Mouse (Mus musculus) heart, postnatal 25 days (tissue): ENCODE measurements at regions not wholly inside any gene's neighbourhood (a gene's known extent, or its start where the extent isn't known, plus 50 kb on each side); places are given as distances from the start of the nearest gene placed in this dataset.

Source experiments
- DNase-seq: peaks from one replicate; pipeline ENCODE4 v3.0.0; 2022; ENCODE audit warnings: low spot score
- intact Hi-C: fragments of 180-260 bp; cut with DNase I; formaldehyde crosslinking; loops from one replicate; pipeline ENCODE4 v1.15.1; 2025

- DNase-seq = no peak
Observed at GRCm38 (mm10) chr9:26549118-26549517, 184.4 kb upstream of the B3gat1 start.

GRCm38 (mm10) chr9:26549551-26549950 is 184.0 kb upstream of the B3gat1 start:
- DNase-seq = no peak
- intact Hi-C loops = no loop called here

More at GRCm38 (mm10) chr9:26549118-26549517, 184.4 kb upstream of the B3gat1 start:
- intact Hi-C loops = no loop called here

DNA sequence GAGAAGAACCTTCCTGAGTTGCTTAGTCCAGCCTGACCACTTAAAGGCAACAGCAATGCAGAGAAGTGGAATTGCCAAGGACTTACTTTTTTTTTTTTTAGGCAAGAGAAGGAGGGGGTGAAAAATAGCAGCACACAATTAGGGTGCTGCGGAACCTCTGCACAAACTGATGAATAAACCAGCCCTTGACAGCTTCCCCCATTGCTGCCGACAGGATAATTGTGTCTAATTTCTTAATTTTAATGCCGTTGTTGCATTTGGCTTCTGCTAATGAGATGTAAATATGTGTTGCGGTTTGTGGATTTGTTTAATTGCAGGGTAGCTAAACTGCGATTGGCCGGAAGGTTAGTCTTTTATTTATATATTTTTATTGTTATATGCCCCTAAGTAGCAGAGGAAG is 157.5 kb upstream of the B3gat1 start:
- no peak for DNase-seq
- intact Hi-C loops = no loop called here

GRCm38 (mm10) chr9:26601979-26602378 is 131.5 kb upstream of the B3gat1 start:
- DNase-seq = no peak
- intact Hi-C loops = no loop called here

- intact Hi-C loops = no loop called here
Observed at GRCm38 (mm10) chr9:26604552-26604951, 129.0 kb upstream of the B3gat1 start.

DNA sequence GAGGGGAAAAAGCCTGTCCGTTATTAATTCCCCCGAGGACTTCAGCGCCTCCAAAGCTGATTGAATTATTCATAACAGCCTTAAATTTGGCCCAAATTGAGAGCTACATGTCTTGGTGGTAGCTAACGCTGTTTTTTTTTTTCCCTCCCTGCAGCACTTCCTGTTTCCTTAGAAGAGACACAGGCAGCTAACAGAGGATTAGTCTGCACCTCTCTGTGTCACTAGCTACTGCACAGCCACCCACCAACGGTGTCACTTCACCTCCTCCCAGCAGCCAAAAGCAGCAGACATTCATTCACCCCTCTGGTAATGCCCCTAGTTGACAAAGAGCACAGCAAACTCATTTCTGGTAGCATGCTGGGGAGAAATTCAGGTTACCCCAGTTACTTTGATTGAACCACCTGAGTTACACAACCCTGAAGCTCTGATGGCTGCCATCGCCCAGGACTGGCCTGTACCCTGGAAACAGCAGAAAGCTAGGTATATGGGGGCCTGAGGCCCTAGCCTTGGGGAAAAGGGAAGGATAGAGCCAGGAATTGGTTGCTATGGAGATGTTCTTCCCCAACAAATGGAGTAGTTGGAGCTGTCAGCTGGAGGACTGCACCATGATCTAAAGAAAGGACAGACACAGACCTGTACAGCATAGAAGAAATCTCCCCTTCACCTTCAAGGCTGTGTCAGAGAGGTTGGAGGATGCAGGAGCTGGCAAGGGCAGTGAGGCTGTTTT is 121.7 kb upstream of the B3gat1 start:
- DNase-seq = no peak
- intact Hi-C loops = no loop called here

More at GRCm38 (mm10) chr9:26604552-26604951, 129.0 kb upstream of the B3gat1 start:
- no peak for DNase-seq

DNA sequence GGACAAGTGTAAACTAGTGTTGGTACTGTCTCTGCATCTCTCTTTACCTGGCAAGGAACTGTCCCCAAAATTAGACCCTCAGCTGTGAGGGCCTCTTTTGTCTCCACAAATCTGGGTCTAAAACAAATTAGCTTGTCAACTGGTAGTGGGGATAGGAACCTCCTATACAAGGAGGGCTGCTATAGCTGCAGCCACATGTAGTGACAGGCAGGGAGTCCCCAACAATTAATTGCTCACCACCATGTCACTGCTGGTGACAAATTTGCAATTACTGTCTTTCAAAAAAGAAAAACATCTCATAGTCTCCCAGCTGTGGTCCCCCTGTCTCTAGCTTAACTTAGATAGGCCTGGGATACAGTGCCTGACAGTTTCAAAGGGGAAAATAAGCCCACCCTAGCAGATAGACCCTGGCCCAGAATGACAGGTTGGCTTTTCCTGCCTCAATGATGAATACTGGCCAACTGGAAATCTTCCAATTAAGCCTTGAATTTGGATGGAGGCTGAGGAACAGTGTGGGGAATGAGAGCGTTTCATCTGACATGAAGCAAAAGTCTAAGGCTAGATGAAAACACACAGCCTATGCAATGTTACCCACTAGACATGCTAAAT is 110.6 kb upstream of the B3gat1 start:
- no peak for DNase-seq
- intact Hi-C loops = no loop called here

DNA sequence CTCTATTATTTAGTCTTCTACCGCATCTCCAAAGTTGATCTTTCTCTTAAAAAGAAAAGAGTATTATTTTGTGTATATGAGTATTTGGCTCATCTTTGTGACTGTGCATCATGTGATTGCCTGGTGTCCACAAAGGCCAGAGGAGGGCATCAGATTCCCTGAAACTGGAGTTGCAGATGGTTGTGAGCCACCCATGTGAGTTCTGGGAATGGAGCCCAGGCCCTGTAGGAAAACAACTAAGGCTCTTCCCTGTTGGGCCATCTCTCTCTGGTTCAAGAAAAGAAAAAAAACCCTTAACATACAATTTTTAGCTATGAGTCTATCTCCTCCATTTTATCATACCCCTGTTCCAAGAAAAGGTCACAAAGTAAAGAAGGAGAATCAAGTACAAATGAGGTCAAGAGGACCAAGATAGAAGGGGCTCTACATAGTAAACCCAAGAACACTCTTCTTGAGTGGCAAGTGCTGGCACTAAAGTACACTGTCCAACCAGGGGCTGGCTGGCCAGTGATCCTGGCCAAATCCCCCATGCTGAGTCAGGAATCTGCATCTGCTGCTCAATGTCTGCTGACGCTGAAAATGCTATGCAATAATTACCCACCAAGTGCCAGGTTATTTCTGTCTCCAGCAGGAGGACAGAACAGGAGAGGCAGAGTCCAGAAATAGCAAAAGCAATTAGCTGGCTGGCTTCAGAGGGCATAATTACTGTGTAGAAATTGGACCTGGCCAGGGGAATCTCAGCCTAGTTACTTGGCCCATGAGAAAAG is 108.2 kb upstream of the B3gat1 start:
- peak; percentile 4 for DNase-seq
- intact Hi-C loops = no loop called here

DNA sequence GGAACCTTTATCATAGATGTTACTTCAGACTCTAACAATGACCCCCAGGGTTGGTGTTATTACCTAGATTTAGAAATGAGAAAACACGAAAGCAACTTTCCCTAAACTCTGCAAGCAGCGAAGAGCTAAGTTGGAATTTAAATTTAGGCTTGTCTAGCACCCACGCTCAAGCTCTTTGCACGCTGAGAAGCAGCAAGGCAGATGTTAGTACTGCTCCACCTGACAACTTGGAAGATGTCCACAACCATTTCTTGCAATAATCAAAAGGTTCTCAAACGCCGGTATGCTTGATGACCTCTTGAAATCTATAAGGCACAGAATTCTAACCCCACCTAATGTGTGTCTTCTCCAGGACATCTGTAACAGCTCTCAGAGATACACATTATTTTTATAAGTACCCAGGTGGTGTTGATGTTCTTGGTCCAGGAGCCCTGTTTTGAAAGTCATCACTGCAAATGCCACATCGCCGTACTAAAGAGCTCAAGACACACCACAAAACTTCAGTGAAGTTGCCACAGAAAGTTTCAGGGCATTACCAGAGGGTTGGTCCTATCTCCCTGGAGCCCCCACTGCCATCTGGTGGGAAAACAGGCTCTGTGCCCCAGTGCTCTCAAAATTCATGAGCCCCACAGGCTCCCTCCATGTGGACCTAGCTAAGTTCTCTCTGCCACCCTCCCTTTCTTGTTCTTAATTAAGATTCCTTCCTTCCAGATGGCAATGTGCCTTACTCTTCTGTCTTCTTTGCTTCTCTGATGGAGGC is 100.5 kb upstream of the B3gat1 start:
- DNase-seq = no peak
- intact Hi-C loops = no loop called here

- intact Hi-C loops = no loop called here
- DNase-seq = no peak
Observed at GRCm38 (mm10) chr9:26635211-26635610, 98.3 kb upstream of the B3gat1 start.

DNA sequence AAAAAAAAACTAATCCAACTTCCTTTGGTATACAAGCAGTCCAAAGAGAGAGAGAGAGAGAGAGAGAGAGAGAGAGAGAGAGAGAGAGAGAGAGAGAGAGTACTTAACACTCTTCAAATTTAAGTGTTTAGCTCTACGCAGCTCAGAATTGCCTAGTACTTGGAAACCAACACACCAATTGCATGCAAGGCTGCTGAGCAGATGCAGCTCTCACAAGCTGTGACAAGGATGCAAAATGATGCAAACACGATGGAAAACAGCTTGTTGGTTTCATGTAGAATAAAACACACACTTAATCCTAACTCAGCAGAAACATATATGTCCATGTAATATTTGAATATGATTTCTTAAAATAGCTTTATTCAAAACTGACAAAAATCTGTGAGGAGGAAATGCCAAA is 94.9 kb upstream of the B3gat1 start:
- intact Hi-C loops = no loop called here
- no peak for DNase-seq

GRCm38 (mm10) chr9:26642302-26642701 is 91.2 kb upstream of the B3gat1 start:
- DNase-seq = no peak

GRCm38 (mm10) chr9:26642831-26643230 is 90.7 kb upstream of the B3gat1 start:
- intact Hi-C loops = no loop called here
- DNase-seq = no peak

More at GRCm38 (mm10) chr9:26642302-26642701, 91.2 kb upstream of the B3gat1 start:
- intact Hi-C loops = no loop called here

DNA sequence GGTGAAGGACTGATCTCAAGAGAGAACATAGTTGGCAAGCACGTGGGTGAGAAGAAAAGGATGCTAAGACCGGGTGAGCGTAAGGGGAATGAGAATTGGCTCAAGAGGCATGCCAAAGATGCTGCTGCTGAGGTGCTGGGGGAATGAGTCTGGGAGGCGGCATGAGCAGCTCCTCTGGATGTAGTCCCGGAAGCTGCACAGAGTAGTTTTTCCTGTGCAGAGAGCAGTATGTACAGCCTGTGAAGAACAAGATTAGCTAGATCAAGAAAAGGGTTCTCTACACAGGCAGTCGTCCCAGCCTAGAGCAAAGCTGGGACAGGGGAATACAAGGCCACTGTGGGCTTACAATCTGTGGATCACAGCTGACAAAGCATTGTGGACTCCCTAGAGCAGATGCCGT is 84.0 kb upstream of the B3gat1 start:
- intact Hi-C loops = no loop called here
- DNase-seq = no peak

GRCm38 (mm10) chr9:26652920-26653319 is 80.6 kb upstream of the B3gat1 start:
- intact Hi-C loops = no loop called here
- no peak for DNase-seq

- DNase-seq = no peak
Observed at GRCm38 (mm10) chr9:26659366-26659765, 74.2 kb upstream of the B3gat1 start.

DNA sequence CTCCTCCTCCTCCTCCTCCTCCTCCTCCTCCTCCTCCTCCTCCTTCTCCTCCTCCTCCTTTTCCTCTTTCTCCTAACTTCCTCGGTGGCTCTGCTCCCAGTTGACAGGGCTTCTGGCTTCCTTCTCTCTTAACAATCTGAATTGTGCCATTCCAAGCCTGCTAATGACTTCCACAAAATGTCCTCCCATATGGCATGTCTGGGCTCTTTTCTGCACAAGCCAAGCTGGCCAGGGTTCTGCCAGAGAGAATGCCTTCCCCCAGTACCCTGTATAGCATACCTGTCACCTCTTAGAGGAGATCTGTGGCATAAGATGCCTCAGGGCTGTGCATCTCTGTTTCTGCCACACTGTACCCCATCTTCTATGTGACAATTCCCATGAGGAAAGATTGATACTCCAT is 70.0 kb upstream of the B3gat1 start:
- intact Hi-C loops = no loop called here
- DNase-seq = no peak

More at GRCm38 (mm10) chr9:26659366-26659765, 74.2 kb upstream of the B3gat1 start:
- intact Hi-C loops = no loop called here

GRCm38 (mm10) chr9:26667835-26668234 is 65.7 kb upstream of the B3gat1 start:
- no peak for DNase-seq
- intact Hi-C loops = no loop called here

GRCm38 (mm10) chr9:26674059-26674757 is 59.3 kb upstream of the B3gat1 start:
- DNase-seq = no peak
- intact Hi-C loops = no loop called here

DNA sequence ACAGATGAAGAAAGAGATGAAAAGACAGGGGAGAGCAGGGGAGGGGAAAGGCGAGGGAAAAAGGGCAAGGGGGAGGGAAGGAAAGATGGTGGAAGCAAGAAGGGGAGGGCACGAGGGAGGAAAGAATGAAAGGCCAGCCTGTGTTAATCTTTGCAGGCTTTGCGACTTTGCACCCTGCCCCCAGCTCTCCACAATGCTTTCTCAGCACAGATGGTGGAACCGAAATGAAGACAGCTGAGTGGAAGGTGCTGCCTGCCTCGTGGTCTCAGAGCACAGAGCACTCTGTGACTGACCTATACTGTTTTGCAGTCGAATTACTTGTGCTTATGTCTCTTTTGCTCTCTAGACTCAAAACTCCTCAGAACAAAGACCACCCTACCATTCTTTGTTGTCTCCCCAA is 55.2 kb upstream of the B3gat1 start:
- intact Hi-C loops = no loop called here
- no peak for DNase-seq
